Mouse (Mus musculus) megakaryocyte, embryonic 14.5 days (primary cell): ENCODE measurements around the gene Ccdc63.

ENCODE experiments used
- FLI1 ChIP-seq: IDR thresholded peaks from 2 replicates; pipeline ENCODE4 v1.6.1; 2012; ENCODE audit warnings: low read length, inconsistent platforms, mixed read lengths
- GATA1 ChIP-seq: IDR thresholded peaks from 3 replicates; pipeline ENCODE4 v1.6.1; 2012; ENCODE audit warnings: mixed read lengths, low read length, inconsistent platforms, borderline replicate concordance

DNA sequence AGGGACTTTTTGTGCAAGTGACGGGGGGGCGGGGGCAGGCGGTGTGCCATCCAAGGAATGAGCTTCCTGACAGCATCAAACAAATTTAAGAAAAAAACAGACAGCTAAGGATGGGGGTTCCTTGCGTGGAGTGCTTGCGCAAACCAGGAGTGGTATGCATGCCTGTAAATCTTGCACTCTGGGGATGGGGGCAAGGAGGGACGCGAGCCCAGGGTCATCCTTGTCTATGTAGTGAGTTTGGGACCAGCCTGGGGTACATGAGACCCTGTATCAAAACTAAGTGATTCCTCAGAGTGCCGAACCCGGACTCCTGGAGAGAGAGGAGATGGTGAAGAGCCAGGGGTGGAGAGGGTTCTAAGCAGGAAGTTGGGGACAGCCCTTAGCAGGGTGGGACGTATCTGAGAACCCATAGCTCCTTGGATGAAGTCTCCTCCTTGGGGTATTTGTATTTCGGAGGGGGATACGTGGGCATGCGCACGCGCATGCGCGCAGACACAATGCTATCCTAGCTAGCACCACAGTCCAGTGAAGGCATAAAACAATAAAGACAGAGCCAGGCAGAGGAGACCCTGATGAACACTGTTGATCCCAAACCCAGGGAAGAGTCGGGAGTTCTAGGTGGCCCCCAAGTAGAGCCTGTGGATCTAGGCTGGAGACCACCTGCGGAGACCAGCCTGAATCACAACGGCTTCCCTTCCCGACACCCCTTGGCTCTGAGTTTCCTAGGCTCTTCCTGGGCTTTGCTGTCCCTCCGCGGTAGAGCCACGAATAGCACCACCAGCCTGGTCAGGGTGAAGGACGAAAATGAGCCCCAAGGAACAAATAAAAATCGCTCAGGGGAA lies 29.3 kb downstream of the Ccdc63 start:
- TF ChIP-seq GATA1 (no peak), FLI1 (no peak)
